Mouse (Mus musculus): ENCODE data around the gene Kcnj9. TPM values are rescaled to one million over a fixed set of nuclear protein-coding genes. Genes with fewer than 3 reads are reported as not detected.

The Kcnj9 gene
- polyA plus RNA-seq, 2 experiments, result 0.02 TPM; not detected in 1

- Histone ChIP-seq H3K36me3 (replicated peaks; ENCODE audit: control insufficient read depth, insufficient read depth, low read depth) (no peaks in the 10 kb centered on the region), H3K27me3 (ENCODE audit: control insufficient read depth, insufficient read depth, low read length) (peaks cover 3% of the 10 kb centered on the region), H3K4me3 (ENCODE audit: insufficient read depth in 1 of 2, low read depth in 2 of 2, low read length in 2 of 2) (no peak overlapping the region), H3K9ac (replicated peaks) (no peak overlapping the region), H3K27ac (no peak overlapping the region), H3K9me3 (ENCODE audit: control insufficient read depth, low read length) (no peaks in the 10 kb centered on the region), H3K4me1 (replicated peaks; ENCODE audit: control insufficient read depth in 2 of 2, insufficient read depth in 2 of 2, low read length in 1 of 2) (peaks cover 0 to 5% of the 10 kb centered on the region in 2 experiments; a peak in 1 of 4 replicates), H3K4me2 (ENCODE audit: low read depth) (no peak overlapping the region)
- DNase-seq (ENCODE audit: low read depth in 3 of 3, low spot score in 3 of 3) (no peak), ATAC-seq (ENCODE audit: insufficient read depth) (no peak; the same call in 1 of the 2 replicates)
- no peak for TF ChIP-seq CTCF (IDR thresholded peaks at IDR 0.05; ENCODE audit: low read depth)
- 29% methylated on average over 19 of the region's 19 CpGs for WGBS (ENCODE audit: insufficient replicate concordance)
Measured at GRCm38 (mm10) chr1:172349916-172350812, 21.0 kb upstream of the Kcnj9 start.

- Histone ChIP-seq H3K27ac (no peak overlapping the region), H3K4me2 (ENCODE audit: low read depth) (no peak overlapping the region), H3K36me3 (replicated peaks; ENCODE audit: control insufficient read depth, insufficient read depth, low read depth) (no peaks in the 10 kb centered on the region), H3K4me1 (replicated peaks; ENCODE audit: control insufficient read depth in 2 of 2, insufficient read depth in 2 of 2, low read length in 1 of 2) (peaks cover 0 to 5% of the 10 kb centered on the region in 2 experiments; a peak in 1 of 4 replicates), H3K4me3 (ENCODE audit: insufficient read depth in 1 of 2, low read depth in 2 of 2, low read length in 2 of 2) (no peak overlapping the region), H3K27me3 (ENCODE audit: control insufficient read depth, insufficient read depth, low read length) (peaks cover 3% of the 10 kb centered on the region), H3K9me3 (ENCODE audit: control insufficient read depth, low read length) (no peaks in the 10 kb centered on the region), H3K9ac (replicated peaks) (no peak overlapping the region)
- ATAC-seq (ENCODE audit: insufficient read depth) (no peak), DNase-seq (ENCODE audit: low read depth in 3 of 3, low spot score in 3 of 3) (no peak)
- 77% methylated on average over 5 of the region's 5 CpGs for WGBS (ENCODE audit: insufficient replicate concordance)
- no peak for TF ChIP-seq CTCF (IDR thresholded peaks at IDR 0.05; ENCODE audit: low read depth)
- TF ChIP-seq EP300 (IDR thresholded peaks at IDR 0.05; ENCODE audit: low read depth), result no peak
Measured at GRCm38 (mm10) chr1:172349504-172349903, 20.4 kb upstream of the Kcnj9 start.

- Histone ChIP-seq H3K36me3 (replicated peaks; ENCODE audit: control insufficient read depth, insufficient read depth, low read depth) (no peaks in the 10 kb centered on the region), H3K27me3 (ENCODE audit: control insufficient read depth, insufficient read depth, low read length) (peaks cover 3% of the 10 kb centered on the region), H3K9ac (replicated peaks) (no peak overlapping the region), H3K4me3 (ENCODE audit: insufficient read depth in 1 of 2, low read depth in 2 of 2, low read length in 2 of 2) (no peak overlapping the region), H3K9me3 (ENCODE audit: control insufficient read depth, low read length) (no peaks in the 10 kb centered on the region), H3K4me2 (ENCODE audit: low read depth) (no peak overlapping the region), H3K27ac (no peak overlapping the region), H3K4me1 (replicated peaks; ENCODE audit: control insufficient read depth in 2 of 2, insufficient read depth in 2 of 2, low read length in 1 of 2) (peaks cover 0 to 5% of the 10 kb centered on the region in 2 experiments; a peak in 1 of 4 replicates)
- DNase-seq (ENCODE audit: low read depth in 3 of 3, low spot score in 3 of 3) (no peak), ATAC-seq (ENCODE audit: insufficient read depth) (no peak)
- WGBS (ENCODE audit: insufficient replicate concordance), result 65% methylated on average over 12 of the region's 12 CpGs
- TF ChIP-seq EP300 (IDR thresholded peaks at IDR 0.05; ENCODE audit: low read depth) (no peak), CTCF (IDR thresholded peaks at IDR 0.05; ENCODE audit: low read depth) (no peak)
Measured at GRCm38 (mm10) chr1:172347382-172347781, 18.3 kb upstream of the Kcnj9 start.

- H3K9ac ChIP-seq (replicated peaks), result no peak overlapping the region
- H3K36me3 ChIP-seq (replicated peaks; ENCODE audit: control insufficient read depth, insufficient read depth, low read depth), result no peaks in the 10 kb centered on the region
- H3K4me2 ChIP-seq (ENCODE audit: low read depth), result no peak overlapping the region
- no peak for ATAC-seq (ENCODE audit: insufficient read depth)
- no peak overlapping the region for H3K4me3 ChIP-seq (ENCODE audit: insufficient read depth in 1 of 2, low read depth in 2 of 2, low read length in 2 of 2)
- no peak for DNase-seq (ENCODE audit: low read depth in 3 of 3, low spot score in 3 of 3)
- no peak for TF ChIP-seq CTCF (IDR thresholded peaks at IDR 0.05; ENCODE audit: low read depth)
- TF ChIP-seq EP300 (IDR thresholded peaks at IDR 0.05; ENCODE audit: low read depth), result no peak
- no peaks in the 10 kb centered on the region for H3K9me3 ChIP-seq (ENCODE audit: control insufficient read depth, low read length)
- 61% methylated on average over 10 of the region's 10 CpGs for WGBS (ENCODE audit: insufficient replicate concordance)
- H3K27me3 ChIP-seq (ENCODE audit: control insufficient read depth, insufficient read depth, low read length), result peaks cover 9% of the 10 kb centered on the region
- H3K27ac ChIP-seq, result no peak overlapping the region
- H3K4me1 ChIP-seq (replicated peaks; ENCODE audit: control insufficient read depth in 2 of 2, insufficient read depth in 2 of 2, low read length in 1 of 2), result peaks cover 0 to 5% of the 10 kb centered on the region in 2 experiments; a peak in 1 of 4 replicates
Measured at GRCm38 (mm10) chr1:172346707-172347106, 17.6 kb upstream of the Kcnj9 start.

- H3K36me3 ChIP-seq (replicated peaks; ENCODE audit: control insufficient read depth, insufficient read depth, low read depth), result no peaks in the 10 kb centered on the region
- H3K4me1 ChIP-seq (replicated peaks; ENCODE audit: control insufficient read depth in 2 of 2, insufficient read depth in 2 of 2, low read length in 1 of 2), result peaks cover 0 to 5% of the 10 kb centered on the region in 2 experiments; a peak in 1 of 4 replicates
- TF ChIP-seq CTCF (IDR thresholded peaks at IDR 0.05; ENCODE audit: low read depth), result no peak
- TF ChIP-seq EP300 (IDR thresholded peaks at IDR 0.05; ENCODE audit: low read depth), result no peak
- ATAC-seq (ENCODE audit: insufficient read depth) (no peak), DNase-seq (ENCODE audit: low read depth in 3 of 3, low spot score in 3 of 3) (no peak)
- 63% methylated on average over 7 of the region's 7 CpGs for WGBS (ENCODE audit: insufficient replicate concordance)
- no peak overlapping the region for H3K4me2 ChIP-seq (ENCODE audit: low read depth)
- H3K4me3 ChIP-seq (ENCODE audit: insufficient read depth in 1 of 2, low read depth in 2 of 2, low read length in 2 of 2), result no peak overlapping the region
- H3K27me3 ChIP-seq (ENCODE audit: control insufficient read depth, insufficient read depth, low read length), result peaks cover 21% of the 10 kb centered on the region
- H3K27ac ChIP-seq, result no peak overlapping the region
- no peaks in the 10 kb centered on the region for H3K9me3 ChIP-seq (ENCODE audit: control insufficient read depth, low read length)
- no peak overlapping the region for H3K9ac ChIP-seq (replicated peaks)
Measured at GRCm38 (mm10) chr1:172344820-172345219, 15.7 kb upstream of the Kcnj9 start.

Data from liver, embryonic 14.5 days (tissue).